Mouse (Mus musculus) limb, embryonic 11.5 days (tissue): ENCODE measurements around the gene Trim29. TPM values are rescaled to one million over a fixed set of nuclear protein-coding genes. Genes with fewer than 3 reads are reported as not detected.

ENCODE experiments used
- ATAC-seq: fragments of 200-750 bp; cut with Nextera tagmentation; 2 replicates; pipeline ENCODE4 v1.8.0; 2017; ENCODE audit warnings: low read depth; ENCODE audit not compliant: insufficient number of reproducible peaks, low FRiP score, low TSS enrichment
- DNase-seq: peaks from one replicate; pipeline ENCODE4 v3.0.0-alpha.2; 2015; ENCODE audit warnings: low spot score
- H3K27ac ChIP-seq: fragments of 300-500 bp; sonication (generic); replicated peaks from 2 replicates; pipeline ENCODE4 v1.5.1; 2014; ENCODE audit warnings: low read depth, mild to moderate bottlenecking, low read length
- H3K27me3 ChIP-seq: fragments of 300-500 bp; sonication (generic); 2 replicates; pipeline ENCODE4 v1.6.1; 2014; ENCODE audit warnings: mild to moderate bottlenecking, low read length, mixed read lengths; ENCODE audit not compliant: control insufficient read depth, insufficient read depth
- H3K36me3 ChIP-seq: fragments of 300-500 bp; sonication (generic); 2 replicates; pipeline ENCODE4 v1.6.1; 2014; ENCODE audit warnings: mild to moderate bottlenecking, low read length, moderate library complexity, mixed read lengths; ENCODE audit not compliant: control insufficient read depth, insufficient read depth
- H3K4me1 ChIP-seq: fragments of 300-500 bp; sonication (generic); 2 replicates; pipeline ENCODE4 v1.6.1; 2014; ENCODE audit warnings: low read length, mixed read lengths; ENCODE audit not compliant: control insufficient read depth, insufficient read depth
- H3K4me2 ChIP-seq: fragments of 300-500 bp; sonication (generic); 2 replicates; pipeline ENCODE4 v1.6.1; 2014; ENCODE audit warnings: low read depth, mild to moderate bottlenecking, moderate library complexity; ENCODE audit not compliant: severe bottlenecking
- H3K4me3 ChIP-seq: fragments of 300-500 bp; sonication (generic); 2 replicates; pipeline ENCODE4 v1.5.1; 2014; ENCODE audit warnings: low read depth, low read length
- H3K9ac ChIP-seq: fragments of 300-500 bp; sonication (generic); 2 replicates; pipeline ENCODE4 v1.6.1; 2014; ENCODE audit warnings: mild to moderate bottlenecking, low read length
- H3K9me3 ChIP-seq: fragments of 300-500 bp; sonication (generic); 2 replicates; pipeline ENCODE4 v1.6.1; 2016; ENCODE audit warnings: low read length; ENCODE audit not compliant: control insufficient read depth
- WGBS: fragments of 180-500 bp; shearing (Covaris S2); extraction: QIAGEN DNeasy Blood & Tissue Kit; methylation state at CpG from one replicate; pipeline ENCODE4 v1.1.7; 2014; 5-methylcytosine and 5-hydroxymethylcytosine counted together
- polyA plus RNA-seq: library from polyadenylated mRNA; unstranded; fragments of >200 nt; fragmentation: Nextera tagmentation; extraction: Ambion mirVana; gene quantifications from 2 replicates; pipeline ENCODE4 v1.2.1, GENCODE M21; 2014

Trim29 gene
- polyA plus RNA-seq, 1 experiment from 2014 or later = 4.9 TPM

DNA sequence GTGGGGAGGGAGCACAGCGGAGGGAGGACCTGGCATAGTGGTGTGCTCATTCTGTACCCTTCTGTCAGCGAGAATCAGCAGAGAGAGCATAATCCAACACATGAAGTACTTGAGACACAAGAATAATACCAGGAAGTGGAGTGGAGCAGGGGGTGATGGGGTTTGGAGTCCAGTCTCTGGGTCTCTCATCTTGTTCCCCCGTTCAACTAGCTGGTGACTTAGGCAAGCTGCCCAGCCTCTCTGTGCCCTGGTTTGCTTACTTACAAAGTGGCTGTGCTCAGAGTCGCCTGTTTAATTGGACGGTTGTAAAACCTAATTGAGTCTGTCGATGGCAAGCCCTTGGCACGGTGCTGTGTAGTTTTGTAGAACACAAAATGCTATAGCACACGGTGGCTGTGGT lies 23.8 kb downstream of the Trim29 start:
- WGBS = 52% methylated on average over 8 of the region's 8 CpGs

DNA sequence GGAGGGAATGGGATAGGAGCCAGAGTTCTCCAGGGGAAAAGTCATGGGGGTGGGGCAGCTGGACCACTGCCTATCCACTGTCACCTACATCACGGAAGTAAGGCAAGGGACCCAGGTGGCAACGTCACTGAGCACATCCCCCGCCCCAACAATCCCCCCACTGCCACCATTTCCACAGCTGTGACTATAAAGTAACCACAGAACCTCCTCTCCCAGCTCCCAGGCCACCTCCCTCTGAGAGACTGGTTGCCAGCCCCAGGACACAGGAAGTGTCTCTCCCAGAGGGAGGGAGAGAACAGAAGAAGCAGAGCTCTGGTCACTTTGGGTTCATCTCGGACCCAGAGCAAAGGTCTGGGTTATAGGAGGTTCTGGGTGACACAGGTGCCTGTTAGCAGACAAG lies 27.0 kb downstream of the Trim29 start:
- DNase-seq = no peak
- WGBS = 67% methylated on average over 4 of the region's 4 CpGs

More for the DNA sequence above, 23.8 kb downstream of the Trim29 start:
- Histone ChIP-seq H3K27ac (no peak overlapping the region), H3K27me3 (no peaks in the 10 kb centered on the region), H3K4me2 (no peak overlapping the region), H3K9me3 (no peaks in the 10 kb centered on the region), H3K36me3 (no peaks in the 10 kb centered on the region; the same call in 1 of the 2 replicates), H3K9ac (no peak overlapping the region), H3K4me1 (no peaks in the 10 kb centered on the region), H3K4me3 (no peak overlapping the region)
- ATAC-seq = no peak
- DNase-seq = no peak

DNA sequence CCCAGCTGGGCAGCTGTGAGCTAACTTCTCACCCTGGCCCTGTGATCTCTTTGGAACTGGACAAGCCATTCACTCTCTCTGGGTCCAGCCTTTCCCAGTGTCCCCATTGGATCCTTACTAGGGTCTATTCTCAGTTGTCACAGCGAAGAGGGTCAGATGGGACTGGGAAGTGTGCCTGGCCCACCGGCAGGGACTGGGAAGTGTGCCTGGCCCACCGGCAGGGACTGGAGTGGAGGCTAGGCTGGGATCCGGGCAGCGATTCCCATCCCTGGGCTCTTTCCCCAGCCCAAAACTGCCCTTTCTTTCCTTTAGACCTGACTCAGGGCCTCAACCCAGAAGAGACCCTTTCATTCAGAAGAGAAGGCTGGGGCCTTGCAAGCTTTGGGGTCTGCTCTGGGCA lies 27.4 kb downstream of the Trim29 start:
- no peak for ATAC-seq
- Histone ChIP-seq H3K4me2 (no peak overlapping the region), H3K4me3 (no peak overlapping the region), H3K27ac (no peak overlapping the region), H3K36me3 (no peaks in the 10 kb centered on the region), H3K9ac (no peak overlapping the region), H3K27me3 (no peaks in the 10 kb centered on the region), H3K9me3 (no peaks in the 10 kb centered on the region), H3K4me1 (no peaks in the 10 kb centered on the region)
- DNase-seq = no peak
- WGBS = 69% methylated on average over 5 of the region's 5 CpGs

More for the DNA sequence above, 27.0 kb downstream of the Trim29 start:
- H3K27me3 ChIP-seq = no peaks in the 10 kb centered on the region
- H3K4me2 ChIP-seq = no peak overlapping the region
- H3K9ac ChIP-seq = no peak overlapping the region
- ATAC-seq = no peak
- no peaks in the 10 kb centered on the region for H3K9me3 ChIP-seq
- H3K4me3 ChIP-seq = no peak overlapping the region
- H3K4me1 ChIP-seq = no peaks in the 10 kb centered on the region
- H3K27ac ChIP-seq = no peak overlapping the region
- H3K36me3 ChIP-seq = no peaks in the 10 kb centered on the region

DNA sequence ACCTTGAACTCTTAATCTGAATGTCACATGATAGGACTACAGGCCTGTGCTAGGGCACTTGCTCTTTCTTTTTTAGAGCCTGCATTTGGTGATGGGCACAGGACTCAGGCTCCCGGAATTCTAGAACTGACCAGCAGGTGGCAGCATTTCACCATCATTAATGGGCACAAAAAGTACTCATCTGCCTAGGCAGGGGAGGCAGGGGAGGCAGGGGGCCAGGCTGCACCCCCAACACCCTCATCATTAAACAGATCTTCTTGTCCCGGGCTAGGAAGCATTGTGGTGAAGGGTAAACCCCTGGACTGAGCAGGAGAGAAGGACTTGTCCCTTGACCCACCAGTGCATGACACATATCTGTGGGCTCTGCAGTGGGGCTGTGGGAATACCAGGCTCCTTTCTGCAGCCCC lies 29.0 kb downstream of the Trim29 start:
- DNase-seq = peak; percentile 89
- Histone ChIP-seq H3K4me2 (no peak overlapping the region), H3K4me1 (no peaks in the 10 kb centered on the region), H3K4me3 (no peak overlapping the region), H3K9me3 (no peaks in the 10 kb centered on the region), H3K36me3 (no peaks in the 10 kb centered on the region), H3K27ac (no peak overlapping the region), H3K27me3 (no peaks in the 10 kb centered on the region), H3K9ac (no peak overlapping the region)
- 0% methylated on average over 2 of the region's 2 CpGs for WGBS
- ATAC-seq = no peak

DNA sequence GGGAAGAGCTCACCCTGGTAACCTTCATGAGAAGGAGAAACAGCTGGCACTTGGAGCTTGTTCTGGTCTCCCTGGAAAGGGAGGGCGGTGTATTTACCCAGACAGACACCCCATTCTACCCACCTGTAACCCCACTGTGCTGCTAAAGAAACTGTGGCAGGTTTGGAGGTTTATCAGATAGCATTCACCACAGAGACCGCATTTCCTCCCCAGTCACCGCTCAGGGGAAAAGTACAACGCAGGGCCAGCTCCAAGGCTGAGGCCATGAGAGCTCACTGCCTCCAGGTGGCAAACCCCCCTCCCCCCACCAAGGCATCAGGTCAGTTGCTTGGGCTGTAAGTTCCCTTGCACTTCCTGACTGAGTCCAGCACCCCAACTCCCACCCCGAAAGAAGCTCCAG lies 39.4 kb downstream of the Trim29 start:
- no peak for DNase-seq
- WGBS = 25% methylated on average over 5 of the region's 5 CpGs
- peaks cover 3% of the 10 kb centered on the region; the same call in 1 of the 2 replicates for H3K27me3 ChIP-seq
- H3K36me3 ChIP-seq = no peaks in the 10 kb centered on the region
- no peak for ATAC-seq
- H3K9ac ChIP-seq = no peak overlapping the region
- no peaks in the 10 kb centered on the region for H3K4me1 ChIP-seq
- no peak overlapping the region for H3K4me3 ChIP-seq
- H3K27ac ChIP-seq = no peak overlapping the region
- no peak overlapping the region for H3K4me2 ChIP-seq
- no peaks in the 10 kb centered on the region for H3K9me3 ChIP-seq

DNA sequence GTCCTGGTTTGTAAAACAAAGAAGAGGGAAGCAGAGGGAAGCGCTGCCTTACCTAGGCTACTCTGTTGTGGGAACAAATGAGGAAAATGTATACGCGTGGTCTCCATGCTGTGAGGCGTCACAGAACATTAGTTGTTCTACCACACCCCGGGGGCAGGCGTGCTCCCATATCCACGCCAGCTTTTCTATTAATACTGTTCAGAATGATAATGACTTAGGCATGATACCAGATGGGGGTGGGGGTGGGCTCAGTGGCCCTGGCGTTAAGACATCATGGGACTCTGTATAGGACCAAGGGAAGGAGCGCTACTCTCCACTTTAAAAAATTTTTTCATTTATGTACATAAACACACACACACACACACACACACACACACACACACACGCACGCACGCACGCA lies 40.4 kb downstream of the Trim29 start:
- ATAC-seq (no peak), DNase-seq (no peak)
- peaks cover 3% of the 10 kb centered on the region; the same call in 1 of the 2 replicates for H3K27me3 ChIP-seq

DNA sequence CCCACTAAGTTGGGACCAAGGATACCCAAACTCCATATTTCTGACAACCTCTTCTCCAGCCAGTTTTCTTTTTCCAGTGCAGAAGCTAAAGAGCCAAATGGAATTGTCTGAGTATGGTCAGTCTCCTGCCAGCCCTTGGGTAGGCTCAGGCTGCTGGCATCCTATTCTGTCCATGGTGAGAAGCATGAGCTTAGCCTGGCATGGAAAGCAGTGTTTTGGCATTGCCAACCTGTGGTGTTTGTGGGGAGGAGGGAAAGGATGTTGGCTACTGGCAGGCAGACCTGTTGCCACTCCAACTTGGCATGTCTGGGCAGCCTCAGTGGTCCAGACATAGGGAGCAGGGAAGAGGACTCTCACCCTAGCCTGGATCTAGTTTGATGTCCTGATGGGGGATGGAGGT lies 46.4 kb downstream of the Trim29 start:
- no peak for DNase-seq
- Histone ChIP-seq H3K27ac (no peak overlapping the region), H3K4me1 (no peaks in the 10 kb centered on the region), H3K9ac (no peak overlapping the region), H3K9me3 (no peaks in the 10 kb centered on the region), H3K4me2 (no peak overlapping the region), H3K4me3 (no peak overlapping the region), H3K27me3 (no peaks in the 10 kb centered on the region), H3K36me3 (no peaks in the 10 kb centered on the region)
- ATAC-seq = no peak

More for the DNA sequence above, 40.4 kb downstream of the Trim29 start:
- H3K4me2 ChIP-seq = no peak overlapping the region
- WGBS = 71% methylated on average over 13 of the region's 13 CpGs
- H3K4me1 ChIP-seq = no peaks in the 10 kb centered on the region
- no peak overlapping the region for H3K4me3 ChIP-seq
- no peak overlapping the region for H3K27ac ChIP-seq
- H3K9me3 ChIP-seq = no peaks in the 10 kb centered on the region
- no peak overlapping the region for H3K9ac ChIP-seq
- no peaks in the 10 kb centered on the region for H3K36me3 ChIP-seq

DNA sequence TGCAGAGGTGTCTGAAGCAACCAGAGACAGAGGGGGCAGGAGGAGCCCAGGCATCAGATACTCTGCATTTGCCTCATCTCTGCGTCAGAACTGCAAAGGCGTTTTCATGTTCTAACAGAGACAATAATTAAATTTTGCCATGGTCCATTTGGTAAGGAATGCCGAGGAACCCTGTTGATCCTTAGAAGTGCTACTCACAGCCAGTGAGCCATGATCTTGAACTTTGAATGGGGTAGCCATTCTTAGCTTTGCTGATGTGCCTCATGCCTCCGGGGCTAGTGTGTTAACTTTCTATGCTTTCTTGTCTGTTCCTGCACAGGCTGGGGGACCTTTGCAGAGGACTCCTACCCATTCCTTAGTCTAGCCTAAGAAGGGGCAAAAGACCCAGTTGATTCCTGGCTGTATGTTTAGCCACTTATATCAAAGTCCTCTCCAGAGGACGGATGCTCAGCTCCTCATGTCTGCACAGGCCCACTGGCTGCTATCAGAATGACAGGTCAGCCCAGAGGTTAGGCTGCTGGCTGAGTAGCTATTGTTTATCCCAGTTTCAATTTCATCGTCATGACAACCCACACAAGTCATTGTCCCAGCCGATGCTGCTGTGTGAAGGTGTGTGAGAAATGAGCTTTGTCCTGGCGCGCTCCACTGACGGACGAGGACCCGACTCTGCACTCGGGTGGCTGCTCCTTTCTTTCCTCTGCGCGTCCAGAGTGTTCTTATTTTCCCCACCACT lies 48.1 kb downstream of the Trim29 start:
- DNase-seq (no peak), ATAC-seq (no peak)
- Histone ChIP-seq H3K27me3 (no peaks in the 10 kb centered on the region), H3K4me1 (no peaks in the 10 kb centered on the region), H3K4me3 (no peak overlapping the region), H3K9me3 (no peaks in the 10 kb centered on the region), H3K36me3 (no peaks in the 10 kb centered on the region), H3K27ac (no peak overlapping the region), H3K9ac (no peak overlapping the region), H3K4me2 (no peak overlapping the region)
- 71% methylated on average over 15 of the region's 15 CpGs for WGBS

DNA sequence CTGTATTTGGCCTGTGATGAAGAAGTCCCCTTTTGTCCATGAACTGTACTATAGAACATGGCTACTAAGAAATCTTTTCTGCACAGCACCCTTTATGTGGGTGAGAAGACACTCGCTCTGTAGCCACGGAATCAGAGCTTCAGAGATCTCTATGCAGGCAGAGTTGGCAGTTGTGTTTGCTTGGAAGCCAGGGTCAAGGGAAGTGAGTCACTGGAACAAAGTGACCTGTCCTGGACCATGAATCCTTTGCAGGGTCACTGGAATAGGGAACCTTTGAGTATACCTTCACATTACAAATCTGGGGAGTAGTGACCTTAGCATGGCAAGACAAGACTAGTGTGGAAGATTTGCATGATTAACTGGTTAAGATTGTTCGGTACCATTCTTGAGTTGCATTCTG lies 58.1 kb downstream of the Trim29 start:
- H3K4me2 ChIP-seq = no peak overlapping the region
- no peaks in the 10 kb centered on the region for H3K9me3 ChIP-seq
- H3K36me3 ChIP-seq = no peaks in the 10 kb centered on the region
- H3K4me1 ChIP-seq = no peaks in the 10 kb centered on the region
- no peak overlapping the region for H3K27ac ChIP-seq
- H3K9ac ChIP-seq = no peak overlapping the region
- no peak for DNase-seq
- 85% methylated on average over 3 of the region's 3 CpGs for WGBS
- no peak for ATAC-seq
- no peaks in the 10 kb centered on the region for H3K27me3 ChIP-seq
- H3K4me3 ChIP-seq = no peak overlapping the region
